Mouse (Mus musculus): Measurements from ENCODE around the gene Tnr.

GRCm38 (mm10) chr1:159828531-159828930 lies 305.0 kb downstream of the Tnr start:
- no peak for TF ChIP-seq CTCF (IDR thresholded peaks at IDR 0.05; ENCODE audit: low read depth, low read length)
- TF ChIP-seq POLR2A (IDR thresholded peaks at IDR 0.05; ENCODE audit: extremely low read depth, insufficient read depth, low read length): no peak

Measured in liver, adult 2 months (tissue).